Mouse (Mus musculus) kidney, embryonic 16.5 days (tissue): ENCODE data around the gene Ccp110. TPM values are rescaled to one million over a fixed set of nuclear protein-coding genes. Genes with fewer than 3 reads are reported as not detected.

Experiments
- ATAC-seq: fragments of 200-750 bp; cut with Nextera tagmentation; 2 replicates; pipeline ENCODE4 v1.8.0; 2017; ENCODE audit warnings: moderate TSS enrichment; ENCODE audit not compliant: low FRiP score, low TSS enrichment
- H3K27ac ChIP-seq: fragments of 300-500 bp; sonication (generic); 2 replicates; pipeline ENCODE4 v1.5.1; 2014; ENCODE audit warnings: low read length
- H3K27me3 ChIP-seq: fragments of 300-500 bp; sonication (generic); 2 replicates; pipeline ENCODE4 v1.6.1; 2014; ENCODE audit warnings: low read length, control low read depth, mixed read lengths; ENCODE audit not compliant: insufficient read depth
- H3K36me3 ChIP-seq: fragments of 300-500 bp; sonication (generic); 2 replicates; pipeline ENCODE4 v1.6.1; 2014; ENCODE audit warnings: low read length, control low read depth, mixed read lengths; ENCODE audit not compliant: insufficient read depth
- H3K4me1 ChIP-seq: fragments of 300-500 bp; sonication (generic); 2 replicates; pipeline ENCODE4 v1.6.1; 2014; ENCODE audit warnings: low read length, control low read depth, mixed read lengths; ENCODE audit not compliant: insufficient read depth
- H3K4me2 ChIP-seq: fragments of 300-500 bp; sonication (generic); replicated peaks from 2 replicates; pipeline ENCODE4 v1.6.1; 2014; ENCODE audit warnings: low read depth, low read length
- H3K4me3 ChIP-seq: fragments of 300-500 bp; sonication (generic); 2 replicates; pipeline ENCODE4 v1.5.1; 2014; ENCODE audit warnings: mild to moderate bottlenecking, low read length
- H3K9ac ChIP-seq: fragments of 300-500 bp; sonication (generic); replicated peaks from 2 replicates; pipeline ENCODE4 v1.6.1; 2014; ENCODE audit warnings: low read length
- H3K9me3 ChIP-seq: fragments of 300-500 bp; sonication (generic); 2 replicates; pipeline ENCODE4 v1.6.1; 2016; ENCODE audit warnings: low read length, control low read depth
- WGBS: fragments of 180-500 bp; shearing (Covaris S2); extraction: QIAGEN DNeasy Blood & Tissue Kit; methylation state at CpG from one replicate; pipeline ENCODE4 v1.1.7; 2014; 5-methylcytosine and 5-hydroxymethylcytosine counted together
- polyA plus RNA-seq: library from polyadenylated mRNA; unstranded; fragments of >200 nt; fragmentation: Nextera tagmentation; extraction: Ambion mirVana; gene quantifications from 2 replicates; pipeline ENCODE4 v1.2.1, GENCODE M21; 2015

Ccp110 gene
- polyA plus RNA-seq, 1 experiment from 2014 or later: 20.0 TPM

DNA sequence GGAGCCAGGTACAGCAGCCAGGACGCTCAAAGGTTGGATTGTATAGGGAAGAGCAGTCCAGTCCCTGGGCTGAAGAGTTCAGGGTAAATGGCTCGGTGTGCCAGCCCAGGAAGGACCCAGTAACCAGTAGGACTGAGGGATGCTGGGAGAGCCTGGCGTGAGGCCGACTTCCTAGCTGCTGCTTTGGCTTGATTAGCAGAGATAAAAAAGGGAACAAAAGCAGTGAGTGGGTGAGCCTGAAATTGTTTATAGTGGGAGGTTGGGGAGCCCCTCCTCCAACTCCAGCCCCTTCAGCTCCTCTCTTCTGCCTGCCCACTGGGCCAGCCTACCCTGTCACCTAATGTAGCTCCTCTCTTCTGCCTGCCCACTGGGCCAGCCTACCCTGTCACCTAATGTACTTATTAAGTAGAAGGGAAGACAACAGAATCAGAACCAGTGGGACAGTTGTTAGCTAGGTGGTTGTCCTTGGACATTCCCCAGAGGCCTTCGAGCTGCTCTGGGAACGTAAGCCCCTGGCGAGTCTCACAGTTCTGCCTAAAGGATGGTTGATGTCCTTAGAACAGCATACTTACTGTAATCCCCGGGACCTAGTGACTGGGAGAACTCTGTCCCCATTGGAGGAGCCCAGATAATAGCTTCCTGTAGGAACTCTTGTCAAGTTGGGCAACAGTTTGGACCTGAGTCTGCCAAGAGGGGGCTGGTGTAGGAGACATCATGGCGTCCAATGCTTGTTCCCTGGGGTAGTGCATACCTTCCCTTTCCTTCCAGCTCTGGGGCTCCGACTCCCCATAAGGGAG is 65.4 kb downstream of the Ccp110 start:
- H3K4me3 ChIP-seq: no peak overlapping the region
- no peak overlapping the region for H3K4me2 ChIP-seq
- no peak overlapping the region for H3K27ac ChIP-seq
- no peaks in the 10 kb centered on the region for H3K27me3 ChIP-seq
- no peaks in the 10 kb centered on the region; the same call in 1 of the 2 replicates for H3K4me1 ChIP-seq
- H3K36me3 ChIP-seq: peaks cover 35% of the 10 kb centered on the region
- no peak overlapping the region for H3K9ac ChIP-seq
- 81% methylated on average over 10 of the region's 10 CpGs for WGBS
- no peak for ATAC-seq
- no peaks in the 10 kb centered on the region for H3K9me3 ChIP-seq

DNA sequence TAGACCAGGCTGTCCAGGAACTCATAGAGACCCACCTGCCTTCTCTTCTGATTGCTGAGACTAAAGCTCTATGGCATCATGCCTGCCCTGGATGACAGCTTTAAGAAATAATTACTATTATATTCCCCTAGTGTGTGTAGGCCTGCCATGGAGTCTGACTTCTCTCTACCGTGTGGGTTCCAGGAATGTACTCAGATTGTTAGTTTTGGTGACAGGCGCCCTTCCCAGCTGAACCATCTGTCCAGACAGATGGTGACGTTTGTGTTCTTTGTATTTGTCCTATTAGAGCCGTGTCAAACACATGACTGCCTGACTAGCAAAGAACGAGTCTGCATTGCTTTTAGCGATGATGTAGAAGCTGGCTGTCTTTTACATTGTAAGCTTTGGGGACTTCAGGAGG is 66.2 kb downstream of the Ccp110 start:
- 79% methylated on average over 6 of the region's 6 CpGs for WGBS
- H3K4me3 ChIP-seq: no peak overlapping the region
- H3K27me3 ChIP-seq: no peaks in the 10 kb centered on the region
- no peak for ATAC-seq
- no peaks in the 10 kb centered on the region for H3K9me3 ChIP-seq
- peaks cover 33% of the 10 kb centered on the region for H3K36me3 ChIP-seq
- H3K27ac ChIP-seq: no peak overlapping the region
- H3K4me1 ChIP-seq: no peaks in the 10 kb centered on the region; the same call in 1 of the 2 replicates
- no peak overlapping the region for H3K9ac ChIP-seq
- no peak overlapping the region for H3K4me2 ChIP-seq

DNA sequence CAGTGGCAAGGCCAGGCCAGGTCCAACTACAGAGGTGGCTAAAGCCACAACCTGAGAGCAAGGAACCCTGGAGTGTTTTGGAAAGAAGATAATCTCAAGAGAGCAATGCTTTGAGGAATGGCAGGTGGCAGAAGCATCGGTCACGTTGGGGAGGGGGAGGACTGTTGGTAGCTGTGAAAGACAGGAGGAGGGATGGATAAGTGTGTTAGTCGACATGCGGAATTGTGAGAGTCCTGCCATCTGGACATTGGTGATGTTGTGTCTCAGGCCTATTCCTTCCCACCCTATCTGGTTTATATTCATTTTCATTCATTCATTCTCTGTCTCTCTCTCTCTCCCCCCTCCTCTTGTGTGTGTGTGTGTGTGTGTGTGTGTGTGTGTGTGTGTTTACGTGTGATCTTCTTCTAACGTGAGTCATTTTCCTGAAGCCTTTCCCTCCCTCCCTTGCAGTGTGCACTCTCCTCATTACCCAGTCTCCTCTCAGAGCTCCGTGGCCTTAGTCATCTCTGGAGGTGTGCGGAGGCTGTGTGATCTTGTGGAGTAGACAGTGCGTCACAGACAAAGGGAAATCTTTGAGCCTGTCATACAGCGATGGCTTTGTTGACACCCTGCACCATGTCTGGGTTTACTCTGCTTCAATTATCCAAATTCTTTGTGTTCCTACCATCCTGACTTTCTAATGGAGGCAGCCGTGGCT is 71.1 kb downstream of the Ccp110 start:
- Histone ChIP-seq H3K27ac (no peak overlapping the region), H3K4me1 (peaks cover 5% of the 10 kb centered on the region; the same call in 1 of the 2 replicates), H3K4me3 (no peak overlapping the region), H3K4me2 (no peak overlapping the region), H3K9ac (no peak overlapping the region), H3K9me3 (no peaks in the 10 kb centered on the region), H3K36me3 (peaks cover 9% of the 10 kb centered on the region), H3K27me3 (no peaks in the 10 kb centered on the region)
- 86% methylated on average over 11 of the region's 11 CpGs for WGBS
- no peak for ATAC-seq

DNA sequence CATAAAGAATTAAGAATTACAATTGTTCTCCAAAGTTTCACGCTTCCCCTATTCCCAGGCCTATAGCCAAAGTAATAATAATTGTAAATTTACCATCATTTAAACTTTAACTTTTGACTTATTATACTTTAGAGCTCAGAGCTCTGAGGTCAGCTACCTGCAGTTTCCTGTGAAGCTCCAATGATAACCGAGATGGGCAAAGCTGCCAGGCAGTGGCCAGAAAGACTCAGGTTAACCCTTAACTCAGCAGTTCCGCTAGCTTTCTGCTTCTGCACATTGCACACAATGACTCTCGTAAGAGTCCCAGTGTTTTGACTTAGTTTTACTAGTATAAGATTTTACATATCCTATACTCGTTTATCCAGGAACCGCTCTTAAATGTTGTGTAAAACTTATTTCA is 73.7 kb downstream of the Ccp110 start:
- Histone ChIP-seq H3K27ac (no peak overlapping the region), H3K4me1 (peaks cover 5% of the 10 kb centered on the region; the same call in 1 of the 2 replicates)
- 75% methylated on average over 6 of the region's 6 CpGs for WGBS

More for the DNA sequence above, 73.7 kb downstream of the Ccp110 start:
- Histone ChIP-seq H3K27me3 (no peaks in the 10 kb centered on the region), H3K36me3 (peaks cover under 1% of the 10 kb centered on the region; the same call in 1 of the 2 replicates), H3K4me2 (no peak overlapping the region), H3K9ac (no peak overlapping the region), H3K9me3 (no peaks in the 10 kb centered on the region), H3K4me3 (no peak overlapping the region)
- ATAC-seq: no peak

Other genes starting within 250 kb of the Ccp110 start
- gene Itpripl2, start 220.6 kb upstream of the Ccp110 start, polyA plus RNA-seq: 3.8 and 4.7 TPM in 2 replicates
- 144 and 158 TPM in 2 replicates for gene Coq7, start 179.2 kb upstream of the Ccp110 start, polyA plus RNA-seq
- 2.3 and 2.6 TPM in 2 replicates for gene Tmc7, start 127.8 kb upstream of the Ccp110 start, polyA plus RNA-seq
- gene Tmc5, start 115.3 kb upstream of the Ccp110 start, polyA plus RNA-seq: 0.27 and 0.36 TPM in 2 replicates
- gene Gde1, start 6.8 kb upstream of the Ccp110 start, polyA plus RNA-seq: 106 and 109 TPM in 2 replicates
- 72.8 and 81.0 TPM in 2 replicates for gene Vps35l, start 27.7 kb downstream of the Ccp110 start, polyA plus RNA-seq
- gene Iqck, start 143.2 kb downstream of the Ccp110 start, polyA plus RNA-seq: 3.0 and 3.1 TPM in 2 replicates
- 95.7 and 113 TPM in 2 replicates for gene Knop1, start 143.7 kb downstream of the Ccp110 start, polyA plus RNA-seq